ENCODE assay signal across 8 mouse cellular contexts in genomic region chr7:31207563-31208236, GRCm38 (mm10). TPM values are rescaled to one million over a fixed set of nuclear protein-coding genes. Genes with fewer than 3 reads are reported as not detected.
DNase-seq lines count a peak whose midpoint lies in the region; ATAC-seq and TF ChIP-seq lines count a peak whose summit lies in the region.

No protein-coding gene starts in this region.

- peak overlapping the region; percentile 70 for H3K4me2 ChIP-seq in heart, embryonic 15.5 days
- peak overlapping the region; percentile 66 for H3K4me2 ChIP-seq in hindbrain, embryonic 12.5 days (replicated peaks)
- H3K4me2 ChIP-seq in midbrain, embryonic 11.5 days: peak overlapping the region; percentile 20; the same call in 1 of the 2 replicates

- no peak for ATAC-seq in heart, embryonic 15.5 days (replicated peaks; ENCODE audit: insufficient number of reproducible peaks, insufficient read depth, low FRiP score, low read depth)
- peak; percentile 58 for ATAC-seq in hindbrain, embryonic 12.5 days (ENCODE audit: low FRiP score)
- ATAC-seq in midbrain, embryonic 11.5 days (ENCODE audit: low FRiP score): peak; percentile 68

- no peak overlapping the region for H3K27ac ChIP-seq in heart, embryonic 15.5 days
- H3K27ac ChIP-seq in bone marrow, adult 2 months (ENCODE audit: control insufficient read depth, insufficient read depth, low read depth, low read length, poor library complexity): no peak overlapping the region
- no peak overlapping the region for H3K27ac ChIP-seq in hindbrain, embryonic 12.5 days
- no peak overlapping the region for H3K27ac ChIP-seq in midbrain, embryonic 11.5 days (ENCODE audit: low read depth, low read length)

- 63% methylated on average over 13 of the region's 13 CpGs for WGBS in heart, embryonic 15.5 days
- whole genome bisulfite sequencing in bone marrow, adult 2 months: 61% methylated on average over 13 of the region's 13 CpGs
- 74% methylated on average over 13 of the region's 13 CpGs for WGBS in hindbrain, embryonic 12.5 days
- WGBS in midbrain, embryonic 11.5 days: 69% methylated on average over 13 of the region's 13 CpGs

- peak overlapping the region; percentile 78 for H3K4me3 ChIP-seq in heart, embryonic 15.5 days
- peak overlapping the region; percentile 54 for H3K4me3 ChIP-seq in bone marrow, adult 2 months (replicated peaks; ENCODE audit: control insufficient read depth, low read depth, low read length)
- peak overlapping the region; percentile 58 for H3K4me3 ChIP-seq in hindbrain, embryonic 12.5 days
- peak overlapping the region; percentile 60; the same call in 1 of the 2 replicates for H3K4me3 ChIP-seq in midbrain, embryonic 11.5 days (ENCODE audit: low read depth, low read length)

- H3K36me3 ChIP-seq in heart, embryonic 15.5 days: no peaks in the 10 kb centered on the region
- H3K36me3 ChIP-seq in hindbrain, embryonic 12.5 days: peaks cover 6% of the 10 kb centered on the region; the same call in 1 of the 2 replicates
- H3K36me3 ChIP-seq in midbrain, embryonic 11.5 days (ENCODE audit: control insufficient read depth, insufficient read depth, low read length): no peaks in the 10 kb centered on the region

- H3K27me3 ChIP-seq in heart, embryonic 15.5 days: no peaks in the 10 kb centered on the region
- no peaks in the 10 kb centered on the region for H3K27me3 ChIP-seq in hindbrain, embryonic 12.5 days
- H3K27me3 ChIP-seq in midbrain, embryonic 11.5 days (ENCODE audit: control insufficient read depth, insufficient read depth, low read length): no peaks in the 10 kb centered on the region

- H3K9me3 ChIP-seq in heart, embryonic 15.5 days (replicated peaks): no peaks in the 10 kb centered on the region
- H3K9me3 ChIP-seq in hindbrain, embryonic 12.5 days (replicated peaks): no peaks in the 10 kb centered on the region
- no peaks in the 10 kb centered on the region for H3K9me3 ChIP-seq in midbrain, embryonic 11.5 days (ENCODE audit: control insufficient read depth, low read length)

- no peak for DNase-seq in heart, adult 9 months (ENCODE audit: low spot score in 2 of 2)
- DNase-seq in midbrain, embryonic 11.5 days (ENCODE audit: low spot score, missing footprints): no peak
- DNase-seq in adrenal gland, postnatal 14 days: no peak
- no peak for DNase-seq in right cerebral cortex, postnatal 36 days (ENCODE audit: low spot score in 2 of 2)
- DNase-seq in thymus, postnatal 10 days (ENCODE audit: low spot score in 2 of 2): no peak

- no peak for TF ChIP-seq CTCF in bone marrow, adult 2 months (IDR thresholded peaks at IDR 0.05; ENCODE audit: control insufficient read depth, insufficient read depth, low read length)

- TF ChIP-seq POLR2A in bone marrow, adult 2 months (IDR thresholded peaks at IDR 0.05; ENCODE audit: borderline replicate concordance, control insufficient read depth, low read depth, low read length): no peak

- no peak overlapping the region for H3K9ac ChIP-seq in heart, embryonic 15.5 days
- peak overlapping the region; percentile 74; the same call in 1 of the 2 replicates for H3K9ac ChIP-seq in hindbrain, embryonic 12.5 days
- no peak overlapping the region; the same call in 1 of the 2 replicates for H3K9ac ChIP-seq in midbrain, embryonic 11.5 days (ENCODE audit: low read length)

- H3K4me1 ChIP-seq in heart, embryonic 15.5 days (replicated peaks): 0 out of 2 replicates have a peak, but pooled peaks cover 2% of the 10 kb centered on the region
- no peaks in the 10 kb centered on the region; the same call in 1 of the 2 replicates for H3K4me1 ChIP-seq in bone marrow, adult 2 months (ENCODE audit: control insufficient read depth, insufficient read depth, low read length)
- peaks cover 6% of the 10 kb centered on the region; the same call in 1 of the 2 replicates for H3K4me1 ChIP-seq in hindbrain, embryonic 12.5 days
- no peaks in the 10 kb centered on the region for H3K4me1 ChIP-seq in midbrain, embryonic 11.5 days (ENCODE audit: control insufficient read depth, insufficient read depth, low read length)

RNA-seq across cellular contexts. Expression of gene Gramd1a, which starts 52.0 kb away (rescaled TPM):
- polyA plus RNA-seq in heart, embryonic 15.5 days (2015; fragmentation: Nextera tagmentation; extraction: Ambion mirVana): 41.4 and 56.8 TPM in 2 replicates
- polyA plus RNA-seq in bone marrow, adult 2 months (2011; ENCODE audit: insufficient read depth, insufficient read length, low replicate concordance, missing spikeins): 73.7 and 144 TPM in 2 replicates
- 185 and 202 TPM in 2 replicates for polyA plus RNA-seq in hindbrain, embryonic 12.5 days (2016; fragmentation: Nextera tagmentation; extraction: Ambion mirVana)
- polyA plus RNA-seq in midbrain, embryonic 11.5 days (2014; fragmentation: Nextera tagmentation; extraction: Ambion mirVana): 104 and 109 TPM in 2 replicates
- 45.9 and 72.5 TPM in 2 replicates for total RNA-seq in adrenal gland, postnatal 14 days (2021)

Comparison
In these comparisons a context has a peak if more than half of its experiments do, and no peak if none do; other contexts are left out.
1. H3K4me2 ChIP-seq: peak in every context shown above with its lines; median percentile 70 in heart, embryonic 15.5 days; 66 in hindbrain, embryonic 12.5 days; 20 in midbrain, embryonic 11.5 days.